Mouse (Mus musculus) right cerebral cortex, postnatal 36 days (tissue): Measurements from ENCODE around the gene Rtp2.

Experiments
- DNase-seq, 2 experiments: peaks; one replicate each; pipeline ENCODE4 v3.0.0; 2022; ENCODE audit warnings: low spot score in 2 of 2, mixed read lengths in 1 of 2

Rtp2 gene

DNA sequence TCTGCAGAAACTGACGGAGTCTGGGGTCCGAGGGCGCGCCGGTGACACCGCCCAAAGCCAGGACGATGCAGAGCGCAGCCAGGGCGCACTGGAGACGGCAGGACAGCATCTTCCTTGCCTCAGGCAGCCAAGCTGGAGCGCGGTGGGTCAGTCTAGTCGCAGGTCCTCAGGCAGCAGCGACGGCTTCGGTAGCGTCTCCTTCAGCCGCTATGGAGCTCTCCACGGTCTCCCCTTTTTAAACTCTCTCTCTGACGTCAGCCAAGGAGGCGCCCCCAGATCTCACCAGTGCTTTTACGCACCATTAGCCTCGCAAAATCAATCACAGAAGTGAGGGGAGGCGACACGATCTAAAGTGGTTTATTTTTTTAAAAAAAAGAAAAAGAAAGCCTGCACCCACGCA is 41.6 kb downstream of the Rtp2 start, which contains the start of gene Sst:
Gene Sst (minus strand): TSS at position 323 of the 400 bp plus-strand sequence.
- DNase-seq: no peak

GRCm38 (mm10) chr16:23890151-23890550 is 42.0 kb downstream of the Rtp2 start:
- DNase-seq: no peak

DNA sequence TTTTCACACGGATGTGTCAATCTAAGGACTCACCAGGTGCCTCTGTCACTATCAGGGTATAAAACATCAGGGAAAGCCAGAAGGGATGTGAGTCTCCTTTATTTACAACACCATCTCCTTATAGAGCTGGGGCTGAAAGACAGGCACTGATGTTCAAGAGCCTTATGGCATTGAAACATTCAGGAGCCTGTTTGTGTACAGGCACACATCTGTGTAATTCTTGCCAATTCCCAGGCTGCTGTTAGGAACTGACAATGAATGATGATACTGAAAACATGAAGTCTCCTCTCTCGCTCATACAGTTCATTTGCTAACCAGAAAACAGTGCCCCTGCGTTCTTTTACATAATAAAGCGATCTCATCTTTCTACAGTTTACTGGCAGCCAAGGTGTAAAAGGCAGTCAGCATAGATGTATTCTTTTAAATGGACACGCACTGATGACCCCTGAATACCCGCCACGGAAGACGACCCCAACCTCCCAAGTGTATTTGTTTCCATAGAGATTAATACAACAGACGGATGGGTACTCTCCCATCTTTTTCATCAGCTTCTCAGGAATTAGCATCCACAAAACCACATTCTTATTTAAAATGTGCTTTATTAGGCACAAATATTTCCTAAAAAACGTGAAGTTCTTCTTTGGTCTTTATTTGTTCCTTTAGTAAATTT is 44.1 kb downstream of the Rtp2 start:
- no peak for DNase-seq

GRCm38 (mm10) chr16:23885098-23885497 is 47.1 kb downstream of the Rtp2 start:
- DNase-seq: no peak
